Mouse (Mus musculus): ENCODE results near the gene Tecr.

The Tecr gene

DNA sequence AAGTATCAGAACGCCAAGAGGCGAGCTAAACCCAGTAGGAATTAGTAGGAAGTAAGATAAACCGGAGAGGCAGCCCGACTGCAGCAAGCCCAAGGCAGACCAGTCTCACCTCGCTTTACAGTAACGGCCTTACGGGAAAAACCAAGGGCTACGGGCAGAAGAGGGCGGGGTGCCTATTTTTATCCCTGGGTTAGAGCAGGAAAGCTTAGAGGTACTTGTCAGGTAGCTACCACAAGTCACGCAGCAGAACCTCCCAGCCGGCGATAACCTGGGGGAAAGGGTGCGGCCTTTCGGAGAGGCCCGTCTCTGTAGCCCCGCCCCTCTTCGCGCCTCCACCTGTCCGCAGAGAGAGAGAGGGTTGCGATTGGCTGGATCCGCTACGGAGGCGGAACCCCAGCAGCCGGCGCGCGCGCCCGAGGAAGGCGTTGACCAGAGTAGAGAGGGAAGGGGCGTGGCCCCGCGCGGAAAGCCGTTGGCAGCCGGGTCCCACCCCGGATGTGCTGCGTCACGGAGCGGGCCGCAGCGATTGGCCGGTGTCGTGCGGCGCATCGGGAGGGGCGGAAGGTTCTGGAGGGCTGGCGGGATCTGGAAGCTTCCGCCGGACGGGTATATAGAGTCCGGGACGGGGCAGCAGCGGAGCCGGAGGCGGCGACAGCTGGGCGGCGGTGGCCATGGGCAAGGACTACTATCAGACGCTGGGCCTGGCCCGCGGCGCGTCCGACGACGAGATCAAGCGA is at the start of gene Tecr, which contains the start of gene Dnajb1:
Tecr (minus strand) TSS at position 311 of the 737 bp plus-strand sequence.
Dnajb1 (plus strand) TSS at position 533 of the 737 bp plus-strand sequence.
- Histone ChIP-seq H3K27me3 (ENCODE audit: control insufficient read depth, insufficient read depth, low read length, poor library complexity, severe bottlenecking) (no peaks in the 10 kb centered on the region), H3K36me3 (ENCODE audit: control insufficient read depth, insufficient read depth, low read length, poor library complexity, severe bottlenecking) (peaks cover 14% of the 10 kb centered on the region)
- DNase-seq (ENCODE audit: low read depth, low spot score): peak; percentile 100

DNA sequence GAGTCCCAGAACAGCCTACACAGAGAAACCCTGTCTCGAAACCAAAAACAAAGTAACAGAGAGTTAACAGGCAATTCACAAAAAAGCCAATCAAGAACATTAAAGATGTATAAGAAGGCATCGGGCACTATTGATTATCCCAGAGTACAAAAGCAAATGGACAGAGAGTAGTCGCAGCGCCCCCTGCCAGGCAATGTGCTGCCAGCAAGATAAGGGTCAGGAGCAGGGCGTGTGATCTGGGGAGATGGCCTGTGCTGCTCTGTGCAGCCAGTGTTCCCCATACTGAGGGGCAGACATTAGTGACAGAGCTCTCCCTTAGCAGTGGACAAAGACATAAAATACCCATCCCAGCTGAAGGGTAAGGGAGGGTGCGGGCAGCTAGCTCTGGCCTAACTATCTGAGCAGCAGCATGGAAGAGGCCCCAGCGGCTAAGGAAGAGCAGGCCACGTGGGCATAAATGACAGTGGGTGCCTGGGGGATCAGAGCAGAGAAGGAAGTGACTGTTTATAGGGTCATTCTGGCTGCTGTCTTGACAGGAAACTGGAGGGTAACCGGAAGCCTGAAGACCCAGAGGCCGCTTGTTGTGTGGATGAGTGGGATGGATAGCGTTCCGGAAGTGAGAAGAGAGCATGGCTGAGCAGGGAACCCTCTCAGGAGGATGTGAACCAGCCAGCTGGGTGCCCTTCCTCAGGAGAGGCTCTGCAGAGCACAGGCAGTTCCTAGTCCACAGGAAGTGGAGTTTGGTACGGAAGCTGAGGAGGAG is 48.9 kb upstream of the Tecr start:
- no peaks in the 10 kb centered on the region for H3K36me3 ChIP-seq (ENCODE audit: control insufficient read depth, insufficient read depth, low read length, poor library complexity, severe bottlenecking)
- no peak for DNase-seq (ENCODE audit: low read depth, low spot score)

GRCm38 (mm10) chr8:83656043-83656442 is 48.3 kb upstream of the Tecr start:
- H3K36me3 ChIP-seq (ENCODE audit: control insufficient read depth, insufficient read depth, low read length, poor library complexity, severe bottlenecking): no peaks in the 10 kb centered on the region
- H3K27me3 ChIP-seq (ENCODE audit: control insufficient read depth, insufficient read depth, low read length, poor library complexity, severe bottlenecking): no peaks in the 10 kb centered on the region
- DNase-seq (ENCODE audit: low read depth, low spot score): no peak

More for the DNA sequence above, 48.9 kb upstream of the Tecr start:
- H3K27me3 ChIP-seq (ENCODE audit: control insufficient read depth, insufficient read depth, low read length, poor library complexity, severe bottlenecking): no peaks in the 10 kb centered on the region

GRCm38 (mm10) chr8:83654725-83655124 is 47.0 kb upstream of the Tecr start:
- DNase-seq (ENCODE audit: low read depth, low spot score): no peak
- no peaks in the 10 kb centered on the region for H3K36me3 ChIP-seq (ENCODE audit: control insufficient read depth, insufficient read depth, low read length, poor library complexity, severe bottlenecking)
- H3K27me3 ChIP-seq (ENCODE audit: control insufficient read depth, insufficient read depth, low read length, poor library complexity, severe bottlenecking): no peaks in the 10 kb centered on the region

- no peak for DNase-seq (ENCODE audit: low read depth, low spot score)
- Histone ChIP-seq H3K36me3 (ENCODE audit: control insufficient read depth, insufficient read depth, low read length, poor library complexity, severe bottlenecking) (no peaks in the 10 kb centered on the region), H3K27me3 (ENCODE audit: control insufficient read depth, insufficient read depth, low read length, poor library complexity, severe bottlenecking) (no peaks in the 10 kb centered on the region)
Observed at GRCm38 (mm10) chr8:83653662-83654017, 45.9 kb upstream of the Tecr start.

GRCm38 (mm10) chr8:83652744-83653661 is 45.2 kb upstream of the Tecr start:
- H3K36me3 ChIP-seq (ENCODE audit: control insufficient read depth, insufficient read depth, low read length, poor library complexity, severe bottlenecking): no peaks in the 10 kb centered on the region
- H3K27me3 ChIP-seq (ENCODE audit: control insufficient read depth, insufficient read depth, low read length, poor library complexity, severe bottlenecking): no peaks in the 10 kb centered on the region
- DNase-seq (ENCODE audit: low read depth, low spot score): no peak

- peak; percentile 97 for DNase-seq (ENCODE audit: low read depth, low spot score)
- Histone ChIP-seq H3K36me3 (ENCODE audit: control insufficient read depth, insufficient read depth, low read length, poor library complexity, severe bottlenecking) (no peaks in the 10 kb centered on the region), H3K27me3 (ENCODE audit: control insufficient read depth, insufficient read depth, low read length, poor library complexity, severe bottlenecking) (no peaks in the 10 kb centered on the region)
Observed at GRCm38 (mm10) chr8:83652030-83652743, 44.4 kb upstream of the Tecr start, which contains the start of gene Gipc1. Gene Gipc1 (plus strand): TSS chr8:83652677.

GRCm38 (mm10) chr8:83649699-83650098 is 41.9 kb upstream of the Tecr start:
- DNase-seq (ENCODE audit: low read depth, low spot score): no peak
- H3K36me3 ChIP-seq (ENCODE audit: control insufficient read depth, insufficient read depth, low read length, poor library complexity, severe bottlenecking): no peaks in the 10 kb centered on the region
- H3K27me3 ChIP-seq (ENCODE audit: control insufficient read depth, insufficient read depth, low read length, poor library complexity, severe bottlenecking): no peaks in the 10 kb centered on the region

DNA sequence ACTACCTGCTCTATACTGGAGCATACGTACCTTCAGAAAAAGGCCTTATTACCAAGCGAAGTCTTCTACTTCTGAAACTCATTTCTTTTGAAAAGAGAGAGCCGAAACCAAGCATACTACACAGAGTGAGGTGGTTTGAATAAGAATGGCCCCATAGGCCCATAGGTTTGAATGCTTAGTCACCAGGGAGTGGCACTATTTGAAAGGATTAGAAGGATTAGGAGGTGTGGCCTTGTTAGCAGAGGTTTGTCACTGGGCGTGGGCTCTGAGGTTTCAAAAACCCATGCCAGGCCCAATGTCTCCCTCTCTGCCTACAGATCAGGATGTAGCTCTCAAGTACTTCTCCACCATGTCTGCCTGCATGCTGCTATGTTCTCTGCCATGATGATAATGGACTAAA is 40.3 kb upstream of the Tecr start:
- Histone ChIP-seq H3K36me3 (ENCODE audit: control insufficient read depth, insufficient read depth, low read length, poor library complexity, severe bottlenecking) (no peaks in the 10 kb centered on the region), H3K27me3 (ENCODE audit: control insufficient read depth, insufficient read depth, low read length, poor library complexity, severe bottlenecking) (no peaks in the 10 kb centered on the region)
- no peak for DNase-seq (ENCODE audit: low read depth, low spot score)

DNA sequence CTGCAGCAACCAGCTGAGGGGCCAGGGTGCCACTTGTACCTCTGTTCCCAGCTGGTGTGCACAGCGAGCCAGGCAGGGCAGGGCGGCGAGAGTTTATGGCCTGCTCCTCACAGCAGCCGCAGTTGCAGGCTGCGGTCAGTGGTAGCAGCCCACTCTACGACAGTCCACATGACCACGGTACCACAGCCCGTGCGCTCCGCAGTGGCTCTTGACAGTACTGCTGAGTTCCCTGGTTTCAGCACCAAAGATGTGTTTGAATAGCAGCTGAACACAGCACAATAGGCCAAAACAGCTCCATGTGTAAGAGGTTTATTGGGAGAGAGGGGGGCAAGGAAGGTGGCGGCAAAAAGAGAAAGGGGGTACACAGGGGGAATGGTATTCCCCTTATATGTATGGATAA is 39.7 kb upstream of the Tecr start:
- no peaks in the 10 kb centered on the region for H3K27me3 ChIP-seq (ENCODE audit: control insufficient read depth, insufficient read depth, low read length, poor library complexity, severe bottlenecking)
- no peak for DNase-seq (ENCODE audit: low read depth, low spot score)
- H3K36me3 ChIP-seq (ENCODE audit: control insufficient read depth, insufficient read depth, low read length, poor library complexity, severe bottlenecking): no peaks in the 10 kb centered on the region

DNA sequence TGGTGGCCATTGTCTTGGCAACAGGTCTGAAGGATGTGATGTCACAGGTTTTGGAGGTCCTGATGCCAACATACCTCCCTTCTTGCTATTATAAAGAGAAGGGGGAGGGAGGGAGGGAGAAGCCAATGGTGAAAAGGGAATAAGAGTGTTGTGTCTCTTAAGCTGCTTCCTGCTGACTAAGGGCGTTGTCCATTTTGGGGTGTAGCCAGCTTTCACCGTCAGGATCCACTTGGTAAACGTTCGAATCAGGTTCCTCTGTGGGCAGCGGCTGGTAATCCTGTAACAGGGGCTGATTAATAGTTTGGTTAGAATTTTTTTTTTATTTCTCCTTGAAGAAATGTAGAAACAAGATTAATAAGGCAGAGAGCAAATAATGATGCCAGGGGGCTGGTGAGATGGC is 31.9 kb upstream of the Tecr start:
- Histone ChIP-seq H3K36me3 (ENCODE audit: control insufficient read depth, insufficient read depth, low read length, poor library complexity, severe bottlenecking) (no peaks in the 10 kb centered on the region), H3K27me3 (ENCODE audit: control insufficient read depth, insufficient read depth, low read length, poor library complexity, severe bottlenecking) (no peaks in the 10 kb centered on the region; the same call in 1 of the 2 replicates)
- DNase-seq (ENCODE audit: low read depth, low spot score): no peak

DNA sequence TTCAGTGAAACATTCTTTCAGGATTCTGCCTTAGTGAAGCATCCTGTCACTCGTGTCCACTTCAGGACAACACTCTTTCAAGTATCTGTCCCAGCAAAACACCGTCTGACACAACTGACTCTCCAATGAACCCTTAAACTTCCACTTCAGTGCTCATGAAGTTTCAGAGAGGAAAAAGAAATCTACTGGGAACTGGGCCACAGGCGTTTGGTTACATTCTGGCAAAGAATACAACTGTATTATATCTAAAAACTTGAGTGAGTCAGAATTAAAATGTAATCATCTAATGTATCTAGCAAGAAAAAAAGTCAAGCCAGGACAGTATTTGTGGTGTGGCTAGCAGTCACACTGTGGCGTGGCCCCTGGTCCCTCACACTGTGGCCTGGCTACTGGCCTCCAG is 31.1 kb upstream of the Tecr start:
- no peak for DNase-seq (ENCODE audit: low read depth, low spot score)
- H3K36me3 ChIP-seq (ENCODE audit: control insufficient read depth, insufficient read depth, low read length, poor library complexity, severe bottlenecking): no peaks in the 10 kb centered on the region
- H3K27me3 ChIP-seq (ENCODE audit: control insufficient read depth, insufficient read depth, low read length, poor library complexity, severe bottlenecking): no peaks in the 10 kb centered on the region; the same call in 1 of the 2 replicates

GRCm38 (mm10) chr8:83632083-83632707 is 24.4 kb upstream of the Tecr start:
- no peak for DNase-seq (ENCODE audit: low read depth, low spot score)
- Histone ChIP-seq H3K36me3 (ENCODE audit: control insufficient read depth, insufficient read depth, low read length, poor library complexity, severe bottlenecking) (no peaks in the 10 kb centered on the region), H3K27me3 (ENCODE audit: control insufficient read depth, insufficient read depth, low read length, poor library complexity, severe bottlenecking) (no peaks in the 10 kb centered on the region)
